Mouse (Mus musculus) brain, embryonic 14.5 days (tissue): Measurements from ENCODE around the gene Hbs1l.

Source experiments
- CTCF ChIP-seq: fragments of 200-500 bp; IDR thresholded peaks from 2 replicates; pipeline ENCODE4 v1.5.1; 2012; ENCODE audit warnings: inconsistent platforms, mild to moderate bottlenecking, moderate library complexity, borderline replicate concordance; ENCODE audit not compliant: insufficient read depth, insufficient read length; ENCODE audit errors: extremely low read depth
- POLR2A ChIP-seq: fragments of 200-500 bp; IDR thresholded peaks from 2 replicates; pipeline ENCODE4 v1.6.1; 2012; ENCODE audit warnings: mild to moderate bottlenecking, inconsistent platforms, borderline replicate concordance; ENCODE audit not compliant: poor library complexity, insufficient read depth, insufficient read length, severe bottlenecking; ENCODE audit errors: extremely low read depth

- TF ChIP-seq POLR2A = no peak
- TF ChIP-seq CTCF = no peak
Observed at GRCm38 (mm10) chr10:21411621-21412205, 115.9 kb downstream of the Hbs1l start.
